Mouse (Mus musculus) cortical plate, adult 2 months (tissue): ENCODE measurements around the gene 0610010K14Rik.

Experiments used
- CTCF ChIP-seq: fragments of 200-500 bp; IDR thresholded peaks from 2 replicates; pipeline ENCODE4 v1.5.1; 2011; ENCODE audit warnings: mild to moderate bottlenecking, control low read depth, low read length; ENCODE audit not compliant: insufficient read depth; ENCODE audit errors: extremely low read depth
- POLR2A ChIP-seq: fragments of 200-500 bp; IDR thresholded peaks from 2 replicates; pipeline ENCODE4 v1.6.1; 2011; ENCODE audit warnings: mild to moderate bottlenecking, low read length, control low read depth; ENCODE audit not compliant: insufficient read depth; ENCODE audit errors: extremely low read depth

DNA sequence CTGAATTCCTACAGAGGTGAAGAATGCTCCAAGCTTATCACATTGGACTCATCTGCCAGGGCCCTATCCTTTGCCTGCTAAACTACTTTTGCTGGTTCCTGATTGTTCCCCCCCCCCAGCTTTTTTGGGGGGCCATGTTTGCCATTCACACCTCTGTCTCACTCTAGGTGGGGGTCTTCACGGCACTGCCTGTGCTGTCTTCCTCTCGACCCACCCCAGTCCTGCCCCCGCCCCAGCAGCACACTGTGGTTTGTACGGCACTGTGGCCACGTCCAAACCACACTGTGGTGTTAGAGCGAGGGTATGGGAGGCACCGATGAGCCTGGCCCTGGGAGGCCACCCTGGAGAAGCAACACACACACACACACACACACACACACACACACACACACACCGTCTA lies 3.2 kb downstream of the 0610010K14Rik start:
- TF ChIP-seq CTCF, result no peak
- TF ChIP-seq POLR2A, result no peak
